24 mouse cellular contexts compared by ENCODE assay signal in the genomic region with DNA sequence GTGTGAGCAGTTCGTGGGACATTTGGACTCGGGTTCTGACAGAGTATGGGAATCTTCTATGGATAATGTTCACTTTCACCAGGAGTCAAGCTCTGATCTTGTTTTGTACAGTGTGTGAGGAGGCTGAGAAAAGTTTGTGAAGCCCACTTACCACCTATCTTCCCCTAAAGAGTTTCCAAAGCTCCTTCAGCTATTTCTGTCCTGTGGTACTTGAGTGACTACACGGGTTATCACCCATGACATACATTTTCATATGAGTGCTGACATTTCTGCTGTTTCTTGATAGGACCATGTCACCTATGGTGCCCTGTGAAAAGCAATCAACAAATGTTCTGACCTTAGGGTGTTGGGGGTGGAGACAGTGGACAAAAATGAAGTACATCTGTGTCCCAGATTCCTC.
DNase-seq lines count a peak whose midpoint lies in the region; ATAC-seq and TF ChIP-seq lines count a peak whose summit lies in the region.
"Had no signal": no experiment of that assay in that cellular context is flagged by ENCODE, and none has a peak within 500 bp of the region (broad histone marks: within the 10 kb centered on the region; RNA-seq: fewer than 3 reads in every experiment).

No protein-coding gene starts in this region.

- ATAC-seq in heart, embryonic 11.5 days (replicated peaks; ENCODE audit: insufficient number of reproducible peaks, low FRiP score, low TSS enrichment) = 0 out of 2 replicates have a peak, but pooled peaks have one; percentile 31
- peak; percentile 37; the same call in 1 of the 2 replicates for ATAC-seq in heart, embryonic 13.5 days (ENCODE audit: extremely low read depth, insufficient number of reproducible peaks, low FRiP score, low TSS enrichment)
- ATAC-seq in heart, embryonic 15.5 days (replicated peaks; ENCODE audit: insufficient number of reproducible peaks, insufficient read depth, low FRiP score, low read depth) = peak; percentile 77; the same call in 1 of the 2 replicates
- peak; percentile 62; the same call in 1 of the 2 replicates for ATAC-seq in heart, postnatal 0 days (ENCODE audit: insufficient read depth, low read depth)
- ATAC-seq: forebrain, embryonic 14.5 days had no signal

- no peak overlapping the region for H3K4me2 ChIP-seq in heart, embryonic 11.5 days
- no peak overlapping the region for H3K4me2 ChIP-seq in heart, embryonic 13.5 days
- no peak overlapping the region for H3K4me2 ChIP-seq in heart, embryonic 15.5 days
- no peak overlapping the region for H3K4me2 ChIP-seq in heart, postnatal 0 days (ENCODE audit: low read depth, low read length)
- H3K4me2 ChIP-seq: embryonic facial prominence, embryonic 13.5 days; embryonic facial prominence, embryonic 15.5 days; forebrain, embryonic 12.5 days had no signal

- no peaks in the 10 kb centered on the region for H3K27me3 ChIP-seq in heart, embryonic 11.5 days (ENCODE audit: control insufficient read depth, insufficient read depth, low read length)
- no peaks in the 10 kb centered on the region for H3K27me3 ChIP-seq in heart, embryonic 13.5 days (replicated peaks)
- no peaks in the 10 kb centered on the region for H3K27me3 ChIP-seq in heart, embryonic 15.5 days
- no peaks in the 10 kb centered on the region for H3K27me3 ChIP-seq in heart, postnatal 0 days (ENCODE audit: control insufficient read depth, insufficient read depth, low read length)
- H3K27me3 ChIP-seq: embryonic facial prominence, embryonic 13.5 days; embryonic facial prominence, embryonic 15.5 days; forebrain, embryonic 12.5 days had no signal

- no peak overlapping the region for H3K4me3 ChIP-seq in heart, embryonic 11.5 days (ENCODE audit: low read depth, low read length)
- no peak overlapping the region for H3K4me3 ChIP-seq in heart, embryonic 13.5 days
- no peak overlapping the region for H3K4me3 ChIP-seq in heart, embryonic 15.5 days
- no peak overlapping the region for H3K4me3 ChIP-seq in heart, postnatal 0 days (ENCODE audit: low read depth, low read length)
- H3K4me3 ChIP-seq: embryonic facial prominence, embryonic 13.5 days; embryonic facial prominence, embryonic 15.5 days; erythroblast, embryonic 14.5 days; forebrain, embryonic 10.5 days; forebrain, embryonic 12.5 days had no signal

- H3K27ac ChIP-seq in heart, embryonic 11.5 days (ENCODE audit: low read depth, low read length) = no peak overlapping the region
- peak overlapping the region; percentile 64 for H3K27ac ChIP-seq in heart, embryonic 13.5 days (replicated peaks)
- peak overlapping the region; percentile 69 for H3K27ac ChIP-seq in heart, embryonic 15.5 days
- H3K27ac ChIP-seq in heart, postnatal 0 days (ENCODE audit: low read depth) = no peak overlapping the region
- H3K27ac ChIP-seq: embryonic facial prominence, embryonic 13.5 days; embryonic facial prominence, embryonic 15.5 days; forebrain, embryonic 10.5 days; forebrain, embryonic 12.5 days had no signal

- H3K9me3 ChIP-seq in heart, embryonic 11.5 days (replicated peaks; ENCODE audit: control insufficient read depth, low read length) = no peaks in the 10 kb centered on the region
- H3K9me3 ChIP-seq in heart, embryonic 13.5 days = no peaks in the 10 kb centered on the region
- H3K9me3 ChIP-seq in heart, embryonic 15.5 days (replicated peaks) = no peaks in the 10 kb centered on the region
- H3K9me3 ChIP-seq in heart, postnatal 0 days (replicated peaks; ENCODE audit: control insufficient read depth, low read length) = no peaks in the 10 kb centered on the region
- H3K9me3 ChIP-seq: embryonic facial prominence, embryonic 13.5 days; embryonic facial prominence, embryonic 15.5 days; forebrain, embryonic 10.5 days; forebrain, embryonic 12.5 days had no signal

- DNase-seq in heart, adult 8-10 months (ENCODE audit: low spot score) = no peak
- no peak for DNase-seq in heart, postnatal 14 days
- no peak for DNase-seq in heart, postnatal 4 days
- peak; percentile 31 for DNase-seq in heart, postnatal 0 days (ENCODE audit: low spot score)
- no peak for DNase-seq in heart, postnatal 10 days
- DNase-seq: adrenal gland, adult 2 months; adrenal gland, postnatal 10 days; adrenal gland, postnatal 25 days; cerebellum, adult 11 months; cerebellum, adult 18-20 months; cerebellum, adult 8-10 months; cerebellum, adult 9-11 months; cerebellum, postnatal 14 days; cerebellum, postnatal 36 days; embryo, embryonic 11 days had no signal

- no peak for TF ChIP-seq EP300 in heart, postnatal 0 days (IDR thresholded peaks at IDR 0.05; ENCODE audit: low read depth)

- intact Hi-C loops in heart, postnatal 14 days (cut with DNase I) = no loop called here
- intact Hi-C loops in heart, postnatal 10 days (cut with DNase I) = no loop called here

- 43% methylated on average over 3 of the region's 3 CpGs for WGBS in heart, embryonic 11.5 days (ENCODE audit: insufficient replicate concordance)
- WGBS in heart, embryonic 13.5 days = 44% methylated on average over 3 of the region's 3 CpGs
- WGBS in heart, embryonic 15.5 days = 57% methylated on average over 3 of the region's 3 CpGs
- WGBS in heart, postnatal 0 days = 32% methylated on average over 3 of the region's 3 CpGs

- H3K36me3 ChIP-seq in heart, embryonic 11.5 days (ENCODE audit: control insufficient read depth, insufficient read depth, low read length) = no peaks in the 10 kb centered on the region
- H3K36me3 ChIP-seq in heart, embryonic 13.5 days = no peaks in the 10 kb centered on the region
- no peaks in the 10 kb centered on the region for H3K36me3 ChIP-seq in heart, embryonic 15.5 days
- no peaks in the 10 kb centered on the region for H3K36me3 ChIP-seq in heart, postnatal 0 days (replicated peaks; ENCODE audit: control insufficient read depth, insufficient read depth, low read length)
- H3K36me3 ChIP-seq: embryonic facial prominence, embryonic 13.5 days; embryonic facial prominence, embryonic 15.5 days; forebrain, embryonic 10.5 days; forebrain, embryonic 12.5 days had no signal

- 0 out of 2 replicates have a peak, but pooled peaks cover 11% of the 10 kb centered on the region for H3K4me1 ChIP-seq in heart, embryonic 11.5 days (ENCODE audit: control insufficient read depth, insufficient read depth, low read length)
- peaks cover 35% of the 10 kb centered on the region for H3K4me1 ChIP-seq in heart, embryonic 13.5 days
- peaks cover 13% of the 10 kb centered on the region for H3K4me1 ChIP-seq in heart, embryonic 15.5 days (replicated peaks)
- 0 out of 2 replicates have a peak, but pooled peaks cover 6% of the 10 kb centered on the region for H3K4me1 ChIP-seq in heart, postnatal 0 days (ENCODE audit: control insufficient read depth, insufficient read depth)
- H3K4me1 ChIP-seq: embryonic facial prominence, embryonic 15.5 days had no signal

- no peak for TF ChIP-seq CTCF in heart, postnatal 0 days (IDR thresholded peaks at IDR 0.05; ENCODE audit: low read depth)

- H3K9ac ChIP-seq in heart, embryonic 11.5 days (ENCODE audit: low read depth, low read length) = no peak overlapping the region
- H3K9ac ChIP-seq in heart, embryonic 13.5 days = no peak overlapping the region
- no peak overlapping the region for H3K9ac ChIP-seq in heart, embryonic 15.5 days
- H3K9ac ChIP-seq in heart, postnatal 0 days (replicated peaks; ENCODE audit: low read depth, low read length) = no peak overlapping the region
- H3K9ac ChIP-seq: embryonic facial prominence, embryonic 13.5 days; embryonic facial prominence, embryonic 15.5 days; forebrain, embryonic 12.5 days had no signal

Comparison
In these comparisons a context has a peak if more than half of its experiments do, and no peak if none do; other contexts are left out.
1. H3K27ac ChIP-seq: peak in heart, embryonic 13.5 days (single experiment) and heart, embryonic 15.5 days (single experiment); none in heart, embryonic 11.5 days (single experiment) and heart, postnatal 0 days (single experiment).
2. Peak in every context shown above with its lines, with median percentiles within 50 percentile points of each other: ATAC-seq.